Mouse (Mus musculus): Measurements from ENCODE around the gene Myo1e.

- TF ChIP-seq POLR2A (IDR thresholded peaks at IDR 0.05; ENCODE audit: borderline replicate concordance, extremely low read depth, low read depth, low read length) (no peak), CTCF (IDR thresholded peaks at IDR 0.05; ENCODE audit: insufficient read depth, low read length) (no peak)
These were observed 121.2 kb downstream of the Myo1e start for GRCm38 (mm10) chr9:70328193-70328841.
